Mouse (Mus musculus): ENCODE data around the gene Heatr5b. TPM values are rescaled to one million over a fixed set of nuclear protein-coding genes. Genes with fewer than 3 reads are reported as not detected.

Gene Heatr5b
- polyA plus RNA-seq, 1 experiment from 2014 or later = 7.0 TPM

DNA sequence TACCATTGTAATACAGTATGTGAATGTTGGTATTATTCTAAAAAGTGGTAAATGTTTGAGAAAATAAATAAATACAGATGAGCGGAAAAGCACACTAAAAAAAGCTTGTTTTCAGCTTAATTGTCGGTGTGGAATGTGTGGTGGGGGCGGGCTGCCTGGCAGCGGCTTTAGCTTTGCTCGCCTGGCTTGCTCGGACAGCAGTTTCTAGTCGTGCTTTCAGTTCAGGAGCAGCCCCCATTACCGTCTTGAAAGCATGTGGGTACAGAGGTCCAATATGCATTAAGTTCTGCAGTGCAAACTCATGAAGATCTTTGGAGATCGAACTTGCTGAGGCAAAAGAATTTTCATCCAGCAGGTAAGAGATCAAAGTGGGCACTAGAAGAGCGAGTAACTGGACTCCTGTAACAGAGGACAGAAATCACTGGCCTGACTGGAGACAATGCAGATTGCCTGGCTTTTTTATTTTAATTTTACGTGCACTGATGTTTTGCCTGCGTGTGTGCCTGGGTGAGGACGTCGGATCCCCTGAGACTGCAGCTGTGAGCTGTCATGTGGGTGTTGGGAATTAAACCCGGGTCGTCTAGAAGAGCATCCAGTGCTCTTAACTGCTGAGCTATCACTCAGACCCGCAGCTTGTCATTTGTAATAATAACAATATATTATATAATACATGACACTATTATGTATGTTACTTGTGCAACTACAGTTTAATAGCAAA is 82.1 kb downstream of the Heatr5b start:
- no peak for ATAC-seq
- Histone ChIP-seq H3K9me3 (ENCODE audit: control insufficient read depth) (no peaks in the 10 kb centered on the region), H3K27me3 (replicated peaks; ENCODE audit: control insufficient read depth, insufficient read depth, low read length) (no peaks in the 10 kb centered on the region), H3K9ac (ENCODE audit: low read depth, low read length) (no peak overlapping the region), H3K27ac (ENCODE audit: low read depth, low read length) (no peak overlapping the region), H3K4me1 (replicated peaks; ENCODE audit: control insufficient read depth, insufficient read depth, low read length) (no peaks in the 10 kb centered on the region), H3K36me3 (ENCODE audit: control insufficient read depth, insufficient read depth) (peaks cover 53% of the 10 kb centered on the region), H3K4me3 (ENCODE audit: low read depth, low read length) (no peak overlapping the region), H3K4me2 (replicated peaks; ENCODE audit: low read depth) (no peak overlapping the region)
- 65% methylated on average over 17 of the region's 17 CpGs for WGBS
- no peak for TF ChIP-seq CTCF (IDR thresholded peaks at IDR 0.05; ENCODE audit: low read depth)

DNA sequence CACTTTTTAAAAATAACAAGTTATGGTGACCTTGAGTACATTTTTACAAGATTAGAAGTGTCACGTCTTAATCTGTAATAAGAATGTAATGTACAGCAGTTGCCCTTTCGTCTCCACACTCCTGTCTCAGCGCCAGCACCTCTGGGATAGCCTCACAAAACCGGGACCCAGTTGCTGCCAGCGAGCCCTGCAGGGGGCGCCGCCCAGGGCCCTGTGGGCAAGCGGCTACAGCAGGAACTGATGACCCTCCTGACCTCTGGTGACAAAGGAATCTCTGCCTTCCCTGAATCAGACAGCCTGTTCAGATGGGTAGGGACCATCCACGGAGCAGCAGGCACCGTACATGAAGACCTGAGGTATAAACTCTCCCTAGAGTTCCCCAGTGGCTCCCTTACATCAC is 83.1 kb downstream of the Heatr5b start:
- no peaks in the 10 kb centered on the region for H3K4me1 ChIP-seq (replicated peaks; ENCODE audit: control insufficient read depth, insufficient read depth, low read length)
- TF ChIP-seq CTCF (IDR thresholded peaks at IDR 0.05; ENCODE audit: low read depth) = no peak
- WGBS = 75% methylated on average over 10 of the region's 10 CpGs
- H3K4me2 ChIP-seq (replicated peaks; ENCODE audit: low read depth) = no peak overlapping the region
- ATAC-seq = no peak
- no peaks in the 10 kb centered on the region for H3K9me3 ChIP-seq (ENCODE audit: control insufficient read depth)
- H3K9ac ChIP-seq (ENCODE audit: low read depth, low read length) = no peak overlapping the region
- no peak overlapping the region for H3K27ac ChIP-seq (ENCODE audit: low read depth, low read length)
- peaks cover 48% of the 10 kb centered on the region for H3K36me3 ChIP-seq (ENCODE audit: control insufficient read depth, insufficient read depth)
- H3K27me3 ChIP-seq (replicated peaks; ENCODE audit: control insufficient read depth, insufficient read depth, low read length) = no peaks in the 10 kb centered on the region
- H3K4me3 ChIP-seq (ENCODE audit: low read depth, low read length) = no peak overlapping the region

DNA sequence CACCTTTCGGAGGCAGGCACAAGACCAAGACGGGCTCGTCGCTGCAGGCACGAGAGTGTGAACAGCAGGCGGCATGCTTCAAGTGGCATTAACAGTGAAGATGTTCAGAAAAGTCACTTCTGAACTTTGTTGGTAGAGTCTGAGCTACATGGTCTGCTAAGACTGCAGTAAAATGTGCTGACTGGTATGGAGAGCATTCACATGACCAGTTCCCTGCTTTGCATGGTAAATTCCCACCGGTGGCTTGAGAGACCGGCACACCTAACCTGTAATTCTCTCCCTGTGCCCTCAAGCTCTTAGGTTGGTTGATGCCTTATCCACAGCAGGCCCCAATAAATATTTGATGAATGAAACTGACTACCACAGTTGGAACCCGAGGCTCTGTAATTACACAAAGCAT is 86.7 kb downstream of the Heatr5b start:
- ATAC-seq = no peak
- Histone ChIP-seq H3K9ac (ENCODE audit: low read depth, low read length) (no peak overlapping the region), H3K4me3 (ENCODE audit: low read depth, low read length) (no peak overlapping the region), H3K4me1 (replicated peaks; ENCODE audit: control insufficient read depth, insufficient read depth, low read length) (no peaks in the 10 kb centered on the region), H3K4me2 (replicated peaks; ENCODE audit: low read depth) (no peak overlapping the region), H3K27me3 (replicated peaks; ENCODE audit: control insufficient read depth, insufficient read depth, low read length) (no peaks in the 10 kb centered on the region), H3K27ac (ENCODE audit: low read depth, low read length) (no peak overlapping the region), H3K9me3 (ENCODE audit: control insufficient read depth) (no peaks in the 10 kb centered on the region), H3K36me3 (ENCODE audit: control insufficient read depth, insufficient read depth) (peaks cover 29% of the 10 kb centered on the region)
- WGBS = 86% methylated on average over 9 of the region's 9 CpGs
- no peak for TF ChIP-seq CTCF (IDR thresholded peaks at IDR 0.05; ENCODE audit: low read depth)

DNA sequence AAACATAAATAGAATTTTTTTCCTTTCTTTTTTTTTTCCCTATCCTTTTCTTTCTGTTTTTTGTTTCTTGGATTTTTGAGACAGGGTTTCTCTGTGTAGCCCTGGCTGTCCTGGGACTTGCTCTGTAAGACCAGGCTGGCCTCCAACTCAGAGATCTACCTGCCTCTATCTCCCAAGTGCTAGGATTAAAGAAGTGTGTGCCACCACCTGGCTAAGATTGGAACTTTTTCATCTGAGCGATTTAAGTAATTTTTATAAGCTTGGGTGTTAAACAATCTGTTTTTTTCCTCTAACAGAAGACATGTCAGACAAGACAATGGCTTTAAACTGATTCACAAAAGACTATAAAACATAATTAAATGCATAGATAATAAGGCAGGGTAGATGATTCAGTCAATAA is 96.7 kb downstream of the Heatr5b start:
- no peak overlapping the region for H3K4me3 ChIP-seq (ENCODE audit: low read depth, low read length)
- no peak overlapping the region for H3K9ac ChIP-seq (ENCODE audit: low read depth, low read length)
- TF ChIP-seq CTCF (IDR thresholded peaks at IDR 0.05; ENCODE audit: low read depth) = peak; percentile 54
- ATAC-seq = no peak
- H3K9me3 ChIP-seq (ENCODE audit: control insufficient read depth) = no peaks in the 10 kb centered on the region
- 43% methylated on average over 1 of the region's 1 CpGs for WGBS
- H3K4me1 ChIP-seq (replicated peaks; ENCODE audit: control insufficient read depth, insufficient read depth, low read length) = no peaks in the 10 kb centered on the region
- H3K27ac ChIP-seq (ENCODE audit: low read depth, low read length) = no peak overlapping the region
- H3K36me3 ChIP-seq (ENCODE audit: control insufficient read depth, insufficient read depth) = no peaks in the 10 kb centered on the region
- H3K27me3 ChIP-seq (replicated peaks; ENCODE audit: control insufficient read depth, insufficient read depth, low read length) = no peaks in the 10 kb centered on the region
- no peak overlapping the region for H3K4me2 ChIP-seq (replicated peaks; ENCODE audit: low read depth)

DNA sequence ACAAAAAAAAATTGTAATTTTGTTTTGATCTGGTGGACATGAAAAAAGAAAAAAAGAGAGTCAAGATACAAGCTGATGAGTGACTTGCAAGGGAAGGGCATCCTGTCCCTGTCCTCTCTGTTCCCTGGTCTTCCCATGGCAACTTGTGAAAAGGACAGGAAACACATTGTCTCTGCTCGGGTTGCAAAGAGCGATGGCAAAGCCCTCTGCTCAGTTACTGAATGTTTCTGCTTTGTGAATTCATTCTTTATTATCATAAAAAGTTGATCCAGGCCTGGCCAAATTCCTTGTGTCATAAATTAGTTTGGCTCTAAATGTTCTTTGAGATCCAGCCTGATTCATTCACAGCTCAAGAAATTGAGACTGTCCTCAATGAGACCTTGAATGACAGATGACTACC is 97.4 kb downstream of the Heatr5b start:
- H3K36me3 ChIP-seq (ENCODE audit: control insufficient read depth, insufficient read depth) = no peaks in the 10 kb centered on the region
- H3K27ac ChIP-seq (ENCODE audit: low read depth, low read length) = peak overlapping the region; percentile 79; the same call in 1 of the 2 replicates
- no peak overlapping the region for H3K4me3 ChIP-seq (ENCODE audit: low read depth, low read length)
- H3K4me2 ChIP-seq (replicated peaks; ENCODE audit: low read depth) = no peak overlapping the region
- no peaks in the 10 kb centered on the region for H3K9me3 ChIP-seq (ENCODE audit: control insufficient read depth)
- ATAC-seq = no peak
- H3K27me3 ChIP-seq (replicated peaks; ENCODE audit: control insufficient read depth, insufficient read depth, low read length) = no peaks in the 10 kb centered on the region
- no peak for TF ChIP-seq CTCF (IDR thresholded peaks at IDR 0.05; ENCODE audit: low read depth)
- no peak overlapping the region for H3K9ac ChIP-seq (ENCODE audit: low read depth, low read length)
- no peaks in the 10 kb centered on the region for H3K4me1 ChIP-seq (replicated peaks; ENCODE audit: control insufficient read depth, insufficient read depth, low read length)
- 73% methylated on average over 2 of the region's 2 CpGs for WGBS

DNA sequence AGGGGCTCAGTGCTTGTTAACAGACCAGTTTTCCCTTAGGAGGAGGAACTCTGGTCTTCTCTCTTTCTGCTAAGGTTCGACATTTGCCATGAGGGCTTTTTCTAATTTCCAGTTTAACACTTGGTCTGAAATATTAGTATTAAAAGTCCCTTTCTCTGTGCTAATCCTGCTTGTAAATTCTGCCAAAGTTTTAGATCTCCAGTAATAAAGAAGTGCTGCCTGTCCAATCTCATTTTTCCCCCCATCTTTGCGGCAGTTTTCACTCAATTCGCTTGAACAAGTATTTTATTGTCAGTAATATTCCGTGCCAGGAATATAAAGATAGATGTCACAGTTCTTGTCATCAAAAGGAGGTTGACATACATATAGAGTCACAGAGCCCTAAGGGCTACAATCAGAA is 98.1 kb downstream of the Heatr5b start, which contains the start of gene Strn:
Strn (minus strand) TSS at position 101 of the 400 bp plus-strand sequence.
- Histone ChIP-seq H3K4me2 (replicated peaks; ENCODE audit: low read depth) (peak within 1 kb of the TSS; percentile 85), H3K27ac (ENCODE audit: low read depth, low read length) (peak within 1 kb of the TSS; percentile 97), H3K27me3 (replicated peaks; ENCODE audit: control insufficient read depth, insufficient read depth, low read length) (no peaks in the 10 kb centered on the region), H3K4me3 (ENCODE audit: low read depth, low read length) (peak within 1 kb of the TSS; percentile 96), H3K4me1 (replicated peaks; ENCODE audit: control insufficient read depth, insufficient read depth, low read length) (0 out of 2 replicates have a peak, but pooled peaks cover 4% of the 10 kb centered on the region), H3K9ac (ENCODE audit: low read depth, low read length) (peak within 1 kb of the TSS; percentile 85), H3K36me3 (ENCODE audit: control insufficient read depth, insufficient read depth) (no peaks in the 10 kb centered on the region), H3K9me3 (ENCODE audit: control insufficient read depth) (no peaks in the 10 kb centered on the region)
- no peak for TF ChIP-seq CTCF (IDR thresholded peaks at IDR 0.05; ENCODE audit: low read depth)
- no peak for ATAC-seq
- WGBS = 20% methylated on average over 4 of the region's 4 CpGs
